Mouse (Mus musculus): Measurements from ENCODE around the gene C530008M17Rik.

DNA sequence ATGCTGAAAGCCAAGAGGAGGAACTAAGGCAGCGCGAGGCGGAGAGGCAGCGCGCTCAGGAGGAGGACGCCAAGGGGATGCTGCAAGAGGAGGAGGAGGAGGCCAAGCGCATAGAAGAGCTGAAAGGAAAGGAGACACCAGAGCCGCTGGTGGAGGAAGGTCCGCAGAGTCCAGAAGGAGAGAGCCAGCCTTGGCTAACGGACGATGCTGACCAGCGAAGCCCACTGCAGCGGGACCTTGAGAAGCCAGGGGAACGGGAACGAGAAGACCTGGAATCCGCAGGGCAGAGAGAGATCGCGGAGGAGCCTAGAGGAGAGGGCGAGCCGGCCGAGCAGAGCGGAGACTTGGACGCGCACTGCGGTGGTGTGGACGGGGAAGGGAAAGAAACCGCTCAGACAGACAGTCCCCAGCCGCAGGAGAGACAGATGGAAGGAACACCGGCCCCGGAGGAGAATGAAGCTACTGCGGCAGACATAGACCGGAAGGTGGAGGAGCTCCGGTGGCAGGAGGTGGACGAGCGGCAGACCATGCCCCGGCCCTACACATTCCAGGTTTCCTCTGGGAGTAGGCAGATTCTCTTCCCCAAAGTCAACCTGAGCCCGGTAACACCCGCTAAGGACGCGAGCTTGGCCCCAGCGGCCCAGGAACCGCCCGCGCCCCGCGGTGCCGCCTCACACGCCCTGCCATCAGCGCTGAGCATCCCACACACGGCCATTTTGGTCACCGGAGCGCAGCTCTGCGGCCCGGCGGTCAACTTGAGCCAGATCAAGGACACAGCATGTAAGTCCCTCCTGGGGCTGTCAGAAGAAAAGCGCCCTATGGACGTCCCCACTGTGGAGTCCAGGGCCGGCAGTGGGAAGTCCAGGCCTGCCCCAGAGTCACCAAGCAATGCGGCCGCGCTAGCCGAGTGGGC lies 201.0 kb downstream of the C530008M17Rik start:
- TF ChIP-seq CTCF (IDR thresholded peaks at IDR 0.05; ENCODE audit: borderline replicate concordance, extremely low read depth, insufficient read depth, insufficient read length) (no peak), POLR2A (IDR thresholded peaks at IDR 0.05; ENCODE audit: borderline replicate concordance, extremely low read depth, insufficient read depth, insufficient read length, poor library complexity, severe bottlenecking) (no peak)
